Mouse (Mus musculus) embryonic fibroblast, embryonic 13.5 days (primary cell): Measurements from ENCODE around the gene Olfr175-ps1. TPM values are rescaled to one million over a fixed set of nuclear protein-coding genes. Genes with fewer than 3 reads are reported as not detected.

Source experiments
- H3K27ac ChIP-seq: 2 replicates; pipeline ENCODE4 v1.5.1; 2012; ENCODE audit warnings: low read length, control low read depth, inconsistent platforms; ENCODE audit not compliant: insufficient read depth
- H3K4me1 ChIP-seq: 2 replicates; pipeline ENCODE4 v1.6.1; 2011; ENCODE audit warnings: low read length; ENCODE audit not compliant: control insufficient read depth, insufficient read depth
- H3K4me3 ChIP-seq: 2 replicates; pipeline ENCODE4 v1.5.1; 2011; ENCODE audit warnings: mild to moderate bottlenecking, control low read depth, low read length; ENCODE audit not compliant: insufficient read depth
- CTCF ChIP-seq: IDR thresholded peaks from 2 replicates; pipeline ENCODE4 v1.5.1; 2011; ENCODE audit warnings: mild to moderate bottlenecking, control low read depth, low read length, moderate library complexity, borderline replicate concordance; ENCODE audit not compliant: insufficient read depth
- POLR2A ChIP-seq: IDR thresholded peaks from 2 replicates; pipeline ENCODE4 v1.6.1; 2011; ENCODE audit warnings: low read depth, mild to moderate bottlenecking, control low read depth, low read length, moderate library complexity
- polyA plus RNA-seq: library from polyadenylated mRNA; stranded (reverse); fragments of >200 nt; gene quantifications from 2 replicates; pipeline ENCODE4 v1.2.4, GENCODE M21; 2011; ENCODE audit warnings: low read depth; ENCODE audit not compliant: missing spikeins, insufficient read length

Gene Olfr175-ps1
- not detected in 2 replicates for polyA plus RNA-seq

GRCm38 (mm10) chr16:58826732-58827319, at the start of gene Olfr175-ps1:
Gene Olfr175-ps1 (minus strand): TSS chr16:58826782.
- no peaks in the 10 kb centered on the region for H3K4me1 ChIP-seq
- no peak within 1 kb of the TSS for H3K4me3 ChIP-seq
- no peak for TF ChIP-seq POLR2A
- no peak for TF ChIP-seq CTCF
- H3K27ac ChIP-seq = no peak within 1 kb of the TSS

DNA sequence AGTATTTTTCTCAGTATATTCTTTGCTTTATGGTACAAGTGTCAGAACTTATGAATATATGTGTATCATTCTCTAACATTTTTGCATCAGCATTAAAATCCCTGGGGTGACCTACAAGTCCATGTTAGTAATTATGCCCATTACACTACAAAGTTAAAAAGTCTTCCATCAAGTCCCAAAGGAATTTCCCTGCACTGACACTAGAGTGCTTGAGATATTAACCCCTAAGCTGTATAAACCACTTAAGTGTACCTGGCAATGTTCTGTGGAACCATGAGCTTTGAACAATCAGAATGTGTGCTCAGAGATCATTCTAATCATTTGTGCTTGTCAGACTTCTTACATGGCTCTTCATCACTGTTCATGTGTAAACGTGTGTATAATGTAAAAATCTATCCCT, 48.1 kb upstream of the Olfr175-ps1 start, which contains the start of gene Olfr177:
Olfr177 (minus strand) TSS at position 101 of the 400 bp plus-strand sequence.
- TF ChIP-seq CTCF (no peak), POLR2A (no peak)
- Histone ChIP-seq H3K4me1 (no peaks in the 10 kb centered on the region), H3K4me3 (no peak within 1 kb of the TSS), H3K27ac (no peak within 1 kb of the TSS)

DNA sequence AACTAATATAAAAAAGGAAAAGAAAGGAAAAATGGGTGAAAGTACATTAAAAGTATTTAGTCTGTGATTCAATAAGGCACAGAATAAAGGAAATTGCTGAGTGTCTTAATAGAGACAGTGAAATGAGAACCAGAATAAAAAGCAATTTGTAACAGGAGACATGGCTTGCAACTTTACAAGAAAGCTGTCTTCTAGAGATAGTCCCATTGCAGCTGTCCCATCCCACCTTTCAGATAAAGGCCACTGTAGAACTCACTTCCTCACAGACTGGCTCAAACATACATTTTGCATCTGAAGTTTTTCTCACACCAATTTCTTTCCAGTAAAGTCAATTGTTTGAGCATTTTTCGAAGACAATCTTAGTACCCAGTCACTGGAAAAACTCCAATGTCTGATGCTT, 34.9 kb upstream of the Olfr175-ps1 start:
- TF ChIP-seq POLR2A (no peak), CTCF (no peak)
- Histone ChIP-seq H3K4me3 (no peak overlapping the region), H3K4me1 (no peaks in the 10 kb centered on the region), H3K27ac (no peak overlapping the region)

- TF ChIP-seq POLR2A (no peak), CTCF (no peak)
- H3K27ac ChIP-seq = no peak overlapping the region
- no peaks in the 10 kb centered on the region for H3K4me1 ChIP-seq
- H3K4me3 ChIP-seq = no peak overlapping the region
Observed at GRCm38 (mm10) chr16:58860032-58860737, 33.6 kb upstream of the Olfr175-ps1 start.

DNA sequence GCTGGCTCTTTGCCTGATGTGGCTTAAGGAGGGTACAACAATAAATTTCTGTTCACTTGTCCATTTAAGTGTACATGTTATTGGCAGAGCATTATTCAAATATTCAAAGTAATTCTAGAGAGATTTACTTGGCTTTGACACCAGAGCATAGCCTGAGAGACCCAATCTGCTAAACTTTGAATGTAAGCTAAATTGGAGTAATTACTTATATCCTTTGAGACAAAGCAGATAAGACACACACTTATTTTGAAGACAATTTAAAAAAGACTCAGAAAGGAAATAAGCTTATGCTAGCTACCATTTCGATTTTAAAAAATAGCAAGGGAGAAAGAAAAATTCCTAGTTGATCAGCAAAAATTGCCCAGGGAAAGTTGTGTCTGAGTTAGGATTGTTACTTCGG, 26.4 kb downstream of the Olfr175-ps1 start, which contains the start of gene Olfr173:
Olfr173 (minus strand) TSS at position 101 of the 400 bp plus-strand sequence.
- Histone ChIP-seq H3K4me3 (no peak within 1 kb of the TSS), H3K27ac (no peak within 1 kb of the TSS), H3K4me1 (no peaks in the 10 kb centered on the region)
- TF ChIP-seq CTCF = no peak
- TF ChIP-seq POLR2A = no peak

Other genes starting within 250 kb of the Olfr175-ps1 start
- not detected in 2 replicates for gene Gm813, start 209.8 kb downstream of the Olfr175-ps1 start, polyA plus RNA-seq
- gene E330017A01Rik, start 188.0 kb downstream of the Olfr175-ps1 start, polyA plus RNA-seq = not detected in 2 replicates
- gene Cpox, start 156.5 kb downstream of the Olfr175-ps1 start, polyA plus RNA-seq = 30.4 and 33.2 TPM in 2 replicates
- not detected in 2 replicates for gene Gpr15, start 107.7 kb downstream of the Olfr175-ps1 start, polyA plus RNA-seq
- gene Cldnd1, start 98.9 kb downstream of the Olfr175-ps1 start, polyA plus RNA-seq = 98.1 and 112 TPM in 2 replicates
- not detected in 2 replicates for gene Olfr172, start 63.6 kb downstream of the Olfr175-ps1 start, polyA plus RNA-seq
- gene Olfr173, start 26.5 kb downstream of the Olfr175-ps1 start, polyA plus RNA-seq = not detected in 2 replicates
- gene Olfr177, start 48.0 kb upstream of the Olfr175-ps1 start, polyA plus RNA-seq = not detected in 2 replicates
- not detected in 2 replicates for gene Olfr178, start 65.3 kb upstream of the Olfr175-ps1 start, polyA plus RNA-seq
- not detected in 2 replicates for gene Olfr181, start 102.0 kb upstream of the Olfr175-ps1 start, polyA plus RNA-seq
- not detected in 2 replicates for gene Olfr180, start 102.6 kb upstream of the Olfr175-ps1 start, polyA plus RNA-seq
- not detected in 2 replicates for gene Olfr183, start 168.6 kb upstream of the Olfr175-ps1 start, polyA plus RNA-seq
- not detected in 2 replicates for gene Olfr186, start 203.5 kb upstream of the Olfr175-ps1 start, polyA plus RNA-seq
- not detected in 2 replicates for gene Olfr187, start 213.0 kb upstream of the Olfr175-ps1 start, polyA plus RNA-seq